Mouse (Mus musculus) thymus, adult 2 months (tissue): ENCODE results near the gene Orm2.

Experiments
- CTCF ChIP-seq: fragments of 200-500 bp; IDR thresholded peaks from 2 replicates; pipeline ENCODE4 v1.5.1; 2012; ENCODE audit warnings: mild to moderate bottlenecking, control low read depth, low read length, moderate library complexity, borderline replicate concordance; ENCODE audit not compliant: control insufficient read depth, poor library complexity, insufficient read depth; ENCODE audit errors: extremely low read depth
- POLR2A ChIP-seq: fragments of 200-500 bp; IDR thresholded peaks from 2 replicates; pipeline ENCODE4 v1.6.1; 2012; ENCODE audit warnings: mild to moderate bottlenecking, low read length, control low read depth, moderate library complexity; ENCODE audit not compliant: control insufficient read depth, poor library complexity, insufficient read depth; ENCODE audit errors: extremely low read depth

DNA sequence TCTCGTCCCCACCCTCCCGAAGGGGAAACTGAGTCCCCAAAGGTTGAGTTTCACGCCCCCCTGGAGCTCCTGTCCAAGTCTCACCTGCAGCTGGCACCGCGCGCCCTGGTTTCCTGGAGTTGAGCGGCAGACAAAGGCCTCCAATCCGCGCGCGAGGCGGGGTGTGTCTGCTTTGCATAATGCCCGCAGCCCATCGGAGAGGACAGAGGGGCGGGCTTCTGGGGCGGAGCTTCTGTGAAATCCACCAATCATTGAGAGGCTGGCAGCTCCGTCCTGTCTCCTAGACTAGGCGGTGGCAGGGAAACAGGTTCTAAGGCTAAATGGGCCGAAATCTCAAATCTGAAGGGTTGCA lies 48.3 kb downstream of the Orm2 start:
- TF ChIP-seq CTCF (0 out of 2 replicates have a peak, but pooled peaks have one; percentile 43), POLR2A (0 out of 2 replicates have a peak, but pooled peaks have one; percentile 21)
